Mouse (Mus musculus) heart, adult 2 months (tissue): ENCODE measurements around the gene Colec11.

ENCODE experiments used
- CTCF ChIP-seq: fragments of 200-600 bp; IDR thresholded peaks from 2 replicates; pipeline ENCODE4 v1.8.1; 2022; ENCODE audit warnings: antibody characterized with exemption, mild to moderate bottlenecking, moderate library complexity
- POLR2A ChIP-seq: fragments of 200-500 bp; IDR thresholded peaks from 2 replicates; pipeline ENCODE4 v1.6.1; 2011; ENCODE audit warnings: mild to moderate bottlenecking, low read depth, low read length, control low read depth; ENCODE audit not compliant: insufficient read depth

GRCm38 (mm10) chr12:28622167-28622532 is 1.0 kb downstream of the Colec11 start:
- no peak for TF ChIP-seq CTCF
- TF ChIP-seq POLR2A: no peak
